Mouse (Mus musculus): ENCODE results near the gene Rhoc. TPM values are rescaled to one million over a fixed set of nuclear protein-coding genes. Genes with fewer than 3 reads are reported as not detected.

Gene Rhoc
- polyA plus RNA-seq, 1 experiment from 2014 or later, result 51.2 TPM

GRCm38 (mm10) chr3:104817991-104818748 lies 30.0 kb downstream of the Rhoc start, which contains the start of gene Mov10:
Gene Mov10, minus strand, starts transcription at chr3:104818563.
- H3K4me3 ChIP-seq, result peak within 1 kb of the TSS; percentile 77
- peak within 1 kb of the TSS; percentile 89 for H3K9ac ChIP-seq
- peak within 1 kb of the TSS; percentile 40; the same call in 1 of the 2 replicates for H3K27ac ChIP-seq
- peaks cover 14% of the 10 kb centered on the region for H3K36me3 ChIP-seq (ENCODE audit: poor library complexity, severe bottlenecking)
- peak within 1 kb of the TSS; percentile 98 for H3K4me2 ChIP-seq
- WGBS, result under 1% methylated on average over 37 of the region's 40 CpGs
- no peaks in the 10 kb centered on the region for H3K27me3 ChIP-seq
- ATAC-seq, result peak; percentile 82
- no peaks in the 10 kb centered on the region for H3K9me3 ChIP-seq (replicated peaks)
- peaks cover 18% of the 10 kb centered on the region for H3K4me1 ChIP-seq

GRCm38 (mm10) chr3:104818749-104819134 lies 30.6 kb downstream of the Rhoc start:
- Histone ChIP-seq H3K4me3 (peak overlapping the region; percentile 77), H3K36me3 (ENCODE audit: poor library complexity, severe bottlenecking) (peaks cover 14% of the 10 kb centered on the region), H3K27me3 (no peaks in the 10 kb centered on the region), H3K27ac (no peak overlapping the region), H3K9me3 (replicated peaks) (no peaks in the 10 kb centered on the region), H3K9ac (peak overlapping the region; percentile 89), H3K4me2 (peak overlapping the region; percentile 98), H3K4me1 (peaks cover 18% of the 10 kb centered on the region)
- ATAC-seq, result no peak
- WGBS, result 8% methylated on average over 3 of the region's 3 CpGs

GRCm38 (mm10) chr3:104820426-104820825 lies 32.3 kb downstream of the Rhoc start:
- H3K27me3 ChIP-seq, result no peaks in the 10 kb centered on the region
- no peak for ATAC-seq
- WGBS, result 48% methylated on average over 1 of the region's 1 CpGs

GRCm38 (mm10) chr3:104822413-104822812 lies 34.2 kb downstream of the Rhoc start:
- H3K27ac ChIP-seq, result no peak overlapping the region
- H3K4me2 ChIP-seq, result no peak overlapping the region
- H3K4me1 ChIP-seq, result peaks cover 10% of the 10 kb centered on the region
- no peaks in the 10 kb centered on the region for H3K9me3 ChIP-seq (replicated peaks)
- H3K4me3 ChIP-seq, result no peak overlapping the region
- no peaks in the 10 kb centered on the region for H3K27me3 ChIP-seq
- peaks cover 28% of the 10 kb centered on the region for H3K36me3 ChIP-seq (ENCODE audit: poor library complexity, severe bottlenecking)
- H3K9ac ChIP-seq, result no peak overlapping the region
- no peak for ATAC-seq
- 87% methylated on average over 3 of the region's 3 CpGs for WGBS

More at GRCm38 (mm10) chr3:104820426-104820825, 32.3 kb downstream of the Rhoc start:
- Histone ChIP-seq H3K36me3 (ENCODE audit: poor library complexity, severe bottlenecking) (peaks cover 18% of the 10 kb centered on the region), H3K4me1 (peaks cover 18% of the 10 kb centered on the region), H3K9ac (no peak overlapping the region), H3K9me3 (replicated peaks) (no peaks in the 10 kb centered on the region), H3K27ac (no peak overlapping the region), H3K4me3 (no peak overlapping the region), H3K4me2 (no peak overlapping the region)

GRCm38 (mm10) chr3:104835797-104836196 lies 47.6 kb downstream of the Rhoc start:
- Histone ChIP-seq H3K27me3 (no peaks in the 10 kb centered on the region), H3K9ac (no peak overlapping the region), H3K9me3 (replicated peaks) (no peaks in the 10 kb centered on the region), H3K4me3 (no peak overlapping the region), H3K36me3 (ENCODE audit: poor library complexity, severe bottlenecking) (peaks cover 65% of the 10 kb centered on the region), H3K4me2 (no peak overlapping the region), H3K27ac (no peak overlapping the region), H3K4me1 (no peaks in the 10 kb centered on the region)
- WGBS, result 98% methylated on average over 3 of the region's 3 CpGs
- no peak for ATAC-seq

DNA sequence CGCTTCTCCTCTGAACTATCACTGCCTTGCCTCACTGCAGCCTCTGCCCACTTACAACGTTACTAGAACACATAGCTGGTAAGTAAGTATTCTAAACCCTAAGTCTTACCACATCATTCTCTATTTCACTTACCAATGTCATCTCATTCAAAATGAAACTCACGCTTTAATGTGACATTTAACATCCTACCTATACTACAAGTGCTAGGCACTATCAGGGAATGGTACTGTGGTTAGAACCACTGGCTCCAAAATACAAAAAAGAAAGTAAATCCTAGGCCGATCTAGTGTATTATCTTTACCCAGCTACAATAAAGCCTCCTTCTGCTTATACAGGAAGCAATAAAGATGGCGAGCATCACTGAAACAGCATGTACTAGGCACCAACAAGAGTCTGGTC lies 52.9 kb downstream of the Rhoc start:
- Histone ChIP-seq H3K36me3 (ENCODE audit: poor library complexity, severe bottlenecking) (peaks cover 68% of the 10 kb centered on the region), H3K4me1 (no peaks in the 10 kb centered on the region), H3K4me2 (no peak overlapping the region), H3K27me3 (no peaks in the 10 kb centered on the region), H3K9ac (no peak overlapping the region), H3K27ac (no peak overlapping the region), H3K9me3 (replicated peaks) (no peaks in the 10 kb centered on the region), H3K4me3 (no peak overlapping the region)
- no peak for ATAC-seq
- 96% methylated on average over 5 of the region's 5 CpGs for WGBS

Other genes starting within 250 kb of the Rhoc start
- gene Slc16a1, start 149.7 kb upstream of the Rhoc start, polyA plus RNA-seq (2015; fragmentation: Nextera tagmentation; extraction: Ambion mirVana), result 18.4 and 19.7 TPM in 2 replicates
- gene Ppm1j, start 7.3 kb upstream of the Rhoc start, polyA plus RNA-seq (2015; fragmentation: Nextera tagmentation; extraction: Ambion mirVana), result 0.68 and 1.7 TPM in 2 replicates
- gene Fam19a3, start 6.5 kb upstream of the Rhoc start, polyA plus RNA-seq (2015; fragmentation: Nextera tagmentation; extraction: Ambion mirVana), result 0.04 TPM in 1 of 2 replicates, not detected in the other
- gene Mov10, start 30.2 kb downstream of the Rhoc start, polyA plus RNA-seq (2015; fragmentation: Nextera tagmentation; extraction: Ambion mirVana), result 7.2 and 10.5 TPM in 2 replicates
- gene St7l, start 75.6 kb downstream of the Rhoc start, polyA plus RNA-seq (2015; fragmentation: Nextera tagmentation; extraction: Ambion mirVana), result 32.6 and 40.5 TPM in 2 replicates
- 180 and 196 TPM in 2 replicates for gene Capza1, start 76.1 kb downstream of the Rhoc start, polyA plus RNA-seq (2015; fragmentation: Nextera tagmentation; extraction: Ambion mirVana)
- gene Wnt2b, start 173.5 kb downstream of the Rhoc start, polyA plus RNA-seq (2015; fragmentation: Nextera tagmentation; extraction: Ambion mirVana), result 0.66 and 0.98 TPM in 2 replicates